Mouse (Mus musculus) intestine, postnatal 0 days (tissue): ENCODE results near the gene Amn. TPM values are rescaled to one million over a fixed set of nuclear protein-coding genes. Genes with fewer than 3 reads are reported as not detected.

Experiments used
- ATAC-seq: fragments of 200-750 bp; cut with Nextera tagmentation; 2 replicates; pipeline ENCODE4 v1.8.0; 2017; ENCODE audit warnings: mild to moderate bottlenecking, moderate TSS enrichment, moderate library complexity
- H3K27ac ChIP-seq: fragments of 300-500 bp; sonication (generic); 2 replicates; pipeline ENCODE4 v1.5.1; 2014; ENCODE audit warnings: mild to moderate bottlenecking, low read depth, low read length, moderate library complexity
- H3K27me3 ChIP-seq: fragments of 300-500 bp; sonication (generic); replicated peaks from 2 replicates; pipeline ENCODE4 v1.6.1; 2014; ENCODE audit warnings: low read length, mixed read lengths; ENCODE audit not compliant: control insufficient read depth, insufficient read depth
- H3K36me3 ChIP-seq: fragments of 300-500 bp; sonication (generic); 2 replicates; pipeline ENCODE4 v1.6.1; 2014; ENCODE audit warnings: mild to moderate bottlenecking, moderate library complexity; ENCODE audit not compliant: control insufficient read depth, insufficient read depth
- H3K4me1 ChIP-seq: fragments of 300-500 bp; sonication (generic); replicated peaks from 2 replicates; pipeline ENCODE4 v1.6.1; 2014; ENCODE audit warnings: antibody characterized with exemption, low read length, mixed read lengths; ENCODE audit not compliant: control insufficient read depth, insufficient read depth
- H3K4me2 ChIP-seq: fragments of 300-500 bp; sonication (generic); replicated peaks from 2 replicates; pipeline ENCODE4 v1.6.1; 2014; ENCODE audit warnings: low read depth, mild to moderate bottlenecking, moderate library complexity
- H3K4me3 ChIP-seq: fragments of 300-500 bp; sonication (generic); 2 replicates; pipeline ENCODE4 v1.5.1; 2014; ENCODE audit warnings: low read depth, low read length
- H3K9ac ChIP-seq: fragments of 300-500 bp; sonication (generic); 2 replicates; pipeline ENCODE4 v1.6.1; 2014; ENCODE audit warnings: mild to moderate bottlenecking, low read depth, low read length
- H3K9me3 ChIP-seq: fragments of 300-500 bp; sonication (generic); 2 replicates; pipeline ENCODE4 v1.6.1; 2016; ENCODE audit warnings: mixed run types; ENCODE audit not compliant: control insufficient read depth
- CTCF ChIP-seq: sonication (generic); IDR thresholded peaks from 2 replicates; pipeline ENCODE4 v1.5.1; 2016; ENCODE audit warnings: low read depth, mild to moderate bottlenecking, control low read depth, antibody characterized with exemption, moderate library complexity
- WGBS: fragments of 180-500 bp; shearing (Covaris S2); extraction: QIAGEN DNeasy Blood & Tissue Kit; methylation state at CpG from one replicate; pipeline ENCODE4 v1.1.7; 2014; 5-methylcytosine and 5-hydroxymethylcytosine counted together
- polyA plus RNA-seq: library from polyadenylated mRNA; unstranded; fragments of >200 nt; fragmentation: Nextera tagmentation; extraction: Ambion mirVana; gene quantifications from 2 replicates; pipeline ENCODE4 v1.2.1, GENCODE M21; 2015

Gene Amn
- polyA plus RNA-seq, 1 experiment from 2014 or later = 528 TPM

GRCm38 (mm10) chr12:111250116-111250515 is 20.8 kb upstream of the Amn start:
- no peak for TF ChIP-seq CTCF
- WGBS = 95% methylated on average over 8 of the region's 8 CpGs
- H3K4me2 ChIP-seq = no peak overlapping the region
- H3K27me3 ChIP-seq = no peaks in the 10 kb centered on the region
- no peak for ATAC-seq
- peaks cover 25% of the 10 kb centered on the region for H3K36me3 ChIP-seq
- H3K27ac ChIP-seq = no peak overlapping the region; the same call in 1 of the 2 replicates
- no peak overlapping the region for H3K4me3 ChIP-seq
- H3K9ac ChIP-seq = no peak overlapping the region
- H3K4me1 ChIP-seq = no peaks in the 10 kb centered on the region
- H3K9me3 ChIP-seq = no peaks in the 10 kb centered on the region

- no peak overlapping the region for H3K27ac ChIP-seq
- H3K36me3 ChIP-seq = peaks cover 35% of the 10 kb centered on the region
- H3K9ac ChIP-seq = no peak overlapping the region
- H3K4me1 ChIP-seq = no peaks in the 10 kb centered on the region
- H3K9me3 ChIP-seq = no peaks in the 10 kb centered on the region
- ATAC-seq = no peak
- H3K4me2 ChIP-seq = no peak overlapping the region
- H3K4me3 ChIP-seq = no peak overlapping the region
- H3K27me3 ChIP-seq = no peaks in the 10 kb centered on the region
- TF ChIP-seq CTCF = peak; percentile 49
- WGBS = 69% methylated on average over 9 of the region's 9 CpGs
Observed at GRCm38 (mm10) chr12:111251227-111251626, 19.7 kb upstream of the Amn start.

GRCm38 (mm10) chr12:111263650-111264049 is 7.2 kb upstream of the Amn start:
- no peak overlapping the region for H3K4me3 ChIP-seq
- WGBS = 92% methylated on average over 16 of the region's 16 CpGs
- H3K9ac ChIP-seq = no peak overlapping the region
- H3K36me3 ChIP-seq = peaks cover 20% of the 10 kb centered on the region
- H3K27me3 ChIP-seq = no peaks in the 10 kb centered on the region
- no peak for ATAC-seq
- H3K4me1 ChIP-seq = no peaks in the 10 kb centered on the region
- no peak overlapping the region for H3K4me2 ChIP-seq
- TF ChIP-seq CTCF = no peak
- H3K9me3 ChIP-seq = no peaks in the 10 kb centered on the region
- H3K27ac ChIP-seq = no peak overlapping the region

GRCm38 (mm10) chr12:111265212-111265611 is 5.7 kb upstream of the Amn start:
- Histone ChIP-seq H3K9me3 (no peaks in the 10 kb centered on the region), H3K4me2 (no peak overlapping the region), H3K27me3 (no peaks in the 10 kb centered on the region), H3K27ac (no peak overlapping the region), H3K9ac (no peak overlapping the region), H3K4me1 (0 out of 2 replicates have a peak, but pooled peaks cover under 1% of the 10 kb centered on the region), H3K4me3 (no peak overlapping the region), H3K36me3 (peaks cover 17% of the 10 kb centered on the region; the same call in 1 of the 2 replicates)
- no peak for TF ChIP-seq CTCF
- ATAC-seq = no peak
- 79% methylated on average over 5 of the region's 5 CpGs for WGBS

- H3K4me2 ChIP-seq = no peak overlapping the region
- H3K27ac ChIP-seq = no peak overlapping the region
- 0 out of 2 replicates have a peak, but pooled peaks cover 2% of the 10 kb centered on the region for H3K4me1 ChIP-seq
- no peak for ATAC-seq
- H3K4me3 ChIP-seq = no peak overlapping the region
- TF ChIP-seq CTCF = no peak
- H3K9ac ChIP-seq = no peak overlapping the region
- WGBS = 75% methylated on average over 12 of the region's 12 CpGs
- peaks cover 9% of the 10 kb centered on the region; the same call in 1 of the 2 replicates for H3K27me3 ChIP-seq
- no peaks in the 10 kb centered on the region for H3K9me3 ChIP-seq
- peaks cover 9% of the 10 kb centered on the region; the same call in 1 of the 2 replicates for H3K36me3 ChIP-seq
Observed at GRCm38 (mm10) chr12:111266592-111266991, 4.3 kb upstream of the Amn start.

- H3K4me2 ChIP-seq = no peak overlapping the region
- no peak overlapping the region for H3K9ac ChIP-seq
- H3K4me3 ChIP-seq = no peak overlapping the region
- TF ChIP-seq CTCF = no peak
- peaks cover 16% of the 10 kb centered on the region; the same call in 1 of the 2 replicates for H3K27me3 ChIP-seq
- 0 out of 2 replicates have a peak, but pooled peaks cover 4% of the 10 kb centered on the region for H3K36me3 ChIP-seq
- WGBS = 41% methylated on average over 4 of the region's 4 CpGs
- H3K27ac ChIP-seq = no peak overlapping the region
- no peaks in the 10 kb centered on the region for H3K9me3 ChIP-seq
- no peak for ATAC-seq
- 0 out of 2 replicates have a peak, but pooled peaks cover 2% of the 10 kb centered on the region for H3K4me1 ChIP-seq
Observed at GRCm38 (mm10) chr12:111267673-111268325, 3.1 kb upstream of the Amn start.
